Mouse (Mus musculus): ENCODE measurements at regions not wholly inside any gene's neighbourhood (a gene's known extent, or its start where the extent isn't known, plus 50 kb on each side); places are given as distances from the start of the nearest gene placed in this dataset.

DNA sequence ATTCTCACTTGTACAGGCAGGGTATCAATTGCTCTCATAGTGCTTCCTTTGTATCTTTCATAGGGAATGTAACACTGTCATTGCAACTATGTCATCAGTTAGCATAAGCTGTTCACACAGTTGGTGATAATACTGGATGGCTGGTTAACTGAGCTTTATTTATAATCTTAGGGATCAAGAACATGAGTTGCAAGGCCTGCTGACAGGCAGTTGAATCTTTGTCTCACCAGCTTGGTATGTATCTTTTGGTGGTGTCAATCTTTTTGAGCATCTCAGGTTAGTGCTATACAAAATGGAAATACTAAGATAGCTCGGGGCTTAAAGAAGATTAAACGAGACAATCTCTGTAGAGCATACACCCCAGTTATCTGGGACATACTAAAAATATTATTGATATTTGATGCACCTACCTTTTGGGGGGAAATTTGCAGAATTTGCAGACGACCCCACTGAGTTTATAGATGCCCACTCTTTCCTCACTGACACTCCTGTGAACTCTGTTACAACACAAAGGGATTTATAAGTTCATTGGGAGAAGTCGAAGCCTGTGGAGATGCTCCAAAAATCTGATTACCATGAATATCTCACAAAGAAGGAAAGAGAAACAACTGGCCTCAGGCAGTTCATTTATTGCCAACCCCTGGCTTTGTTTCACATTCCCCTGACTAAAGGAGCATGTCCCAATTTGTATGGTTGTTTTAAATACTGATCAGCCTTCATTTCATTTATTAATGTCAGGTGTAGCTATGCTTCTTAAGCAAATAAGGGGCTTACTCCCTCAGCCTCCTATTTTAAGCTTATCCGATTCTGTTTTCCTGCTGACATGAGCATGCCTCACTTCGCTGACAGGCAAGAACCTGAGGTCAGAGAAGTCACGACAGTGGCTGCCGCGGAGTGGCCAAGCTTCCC, 193.5 kb downstream of the Fndc1 start:
- DNase-seq = no peak
- intact Hi-C loops (cut with DNase I) = no loop called here

DNA sequence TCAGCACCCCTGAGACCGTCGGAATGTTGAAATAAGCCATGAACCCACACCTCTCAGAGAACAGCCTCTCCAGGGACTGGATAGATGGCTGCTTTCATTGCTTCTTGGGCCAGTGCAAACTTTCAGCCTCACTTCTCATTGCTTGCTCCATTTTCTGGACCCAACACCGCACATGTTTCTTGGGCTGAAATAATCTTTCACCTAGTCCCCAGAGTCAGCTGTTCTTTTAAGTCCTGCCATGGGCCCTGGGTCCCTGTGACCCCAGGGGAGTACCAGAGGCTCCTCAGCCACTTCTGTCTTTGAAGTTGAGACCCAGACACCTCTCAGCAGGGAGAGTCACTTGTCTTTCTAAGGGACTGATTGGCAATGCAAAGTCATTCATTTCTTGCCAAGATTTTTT, 201.4 kb downstream of the Fndc1 start:
- intact Hi-C loops (cut with DNase I) = no loop called here
- no peak for DNase-seq

DNA sequence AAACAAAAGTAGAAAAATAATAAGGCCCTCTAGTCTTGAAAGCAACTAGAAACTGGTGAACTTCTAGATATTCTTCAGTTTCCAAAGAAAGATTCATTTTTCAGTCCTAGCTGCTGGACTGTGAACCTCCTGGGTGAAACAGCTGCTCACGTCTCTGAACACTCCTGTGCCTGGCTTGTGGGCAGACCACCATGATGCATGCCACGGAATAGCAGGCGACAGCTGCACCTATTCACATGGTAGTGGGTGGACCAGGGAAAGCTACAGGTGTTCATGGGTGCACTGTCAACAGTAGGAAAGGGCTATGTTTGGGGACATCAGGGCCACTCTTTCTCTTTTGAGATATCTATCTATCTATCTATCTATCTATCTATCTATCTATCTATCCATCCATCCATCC, 203.7 kb downstream of the Fndc1 start:
- no peak for DNase-seq
- intact Hi-C loops (cut with DNase I) = no loop called here

- DNase-seq = no peak
- intact Hi-C loops (cut with DNase I) = no loop called here
Measured at GRCm38 (mm10) chr17:7621262-7621661, 205.8 kb downstream of the Fndc1 start.

DNA sequence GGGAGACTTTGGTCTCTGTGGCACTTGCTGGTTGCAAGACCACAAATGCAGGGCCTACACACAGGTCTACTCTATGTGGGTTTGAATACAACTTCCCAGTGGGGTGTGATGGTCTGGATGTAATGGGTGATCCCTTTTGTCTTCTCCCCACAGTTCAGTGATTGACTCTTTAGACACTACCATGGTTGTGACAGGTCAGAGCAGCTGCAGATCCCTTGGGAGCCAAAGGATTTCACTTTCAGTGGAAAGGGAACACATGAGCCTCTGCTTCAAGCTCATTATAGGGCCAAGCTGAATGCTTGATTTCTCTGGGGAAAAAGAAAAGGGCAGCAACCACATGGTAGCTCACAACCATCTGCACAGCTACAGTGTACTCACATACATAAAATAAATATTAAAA, 206.9 kb downstream of the Fndc1 start:
- intact Hi-C loops (cut with DNase I) = no loop called here
- DNase-seq = no peak

- intact Hi-C loops (cut with DNase I) = no loop called here
- no peak for DNase-seq
Measured at GRCm38 (mm10) chr17:7619641-7620040, 207.5 kb downstream of the Fndc1 start.

DNA sequence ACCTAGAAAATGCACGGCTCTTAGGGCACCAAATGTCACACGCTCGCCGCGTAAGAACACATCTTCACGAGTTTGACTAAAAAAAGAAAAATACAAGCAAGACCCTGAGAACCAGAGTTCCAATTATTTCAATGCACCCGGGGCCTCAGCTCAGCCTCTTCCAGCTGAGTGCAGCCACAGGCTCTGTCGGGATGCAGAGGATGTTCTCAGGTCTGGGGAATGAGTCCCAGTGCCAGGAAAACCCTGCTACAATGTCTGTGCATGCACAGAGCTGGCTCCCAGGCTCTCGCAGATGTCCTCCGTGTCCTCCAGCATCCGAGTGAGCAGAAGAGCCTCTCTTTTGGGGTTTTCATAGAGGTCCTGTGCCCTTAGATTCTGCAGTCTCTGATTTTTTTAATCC, 219.1 kb downstream of the Fndc1 start:
- intact Hi-C loops (cut with DNase I) = no loop called here
- DNase-seq = no peak

GRCm38 (mm10) chr17:7607431-7607830, 219.7 kb downstream of the Fndc1 start:
- intact Hi-C loops (cut with DNase I) = no loop called here
- no peak for DNase-seq

DNA sequence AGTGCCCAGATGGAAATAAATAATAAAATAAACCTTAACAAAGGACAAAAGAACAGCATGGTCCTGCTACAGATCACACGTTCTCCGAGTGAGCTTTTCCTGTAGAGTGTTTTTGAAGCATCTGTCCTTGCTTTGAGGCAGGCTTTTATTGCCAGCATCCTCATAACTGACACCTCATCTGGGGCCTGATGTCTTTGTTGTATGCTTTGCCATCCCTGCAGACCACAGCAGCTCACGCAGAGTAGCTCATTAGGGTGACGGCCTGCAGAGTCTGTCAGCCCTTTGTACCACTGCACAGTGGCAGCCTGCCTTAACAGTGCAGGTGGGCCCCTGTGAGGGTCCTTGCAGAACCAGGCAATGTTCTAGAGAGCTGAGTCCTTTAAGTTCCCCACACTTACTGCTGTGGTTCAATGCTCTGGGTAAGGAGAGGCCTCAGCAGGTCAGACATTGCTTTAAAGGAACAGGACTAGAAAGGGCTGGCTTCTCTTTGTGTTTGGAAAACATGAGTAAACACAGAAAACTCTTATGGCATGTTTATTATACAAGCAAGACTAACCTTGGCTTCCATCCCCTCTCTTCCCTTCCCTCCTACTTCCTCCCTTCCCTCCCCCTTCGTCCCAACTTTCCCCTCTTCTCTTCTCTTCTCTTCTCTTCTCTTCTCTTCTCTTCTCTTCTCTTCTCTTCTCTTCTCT, 219.7 kb upstream of the Unc93a2 start:
- intact Hi-C loops (cut with DNase I) = loop anchor here (5.0 kb wide), 1 partner anchor 217 kb away; no protein-coding TSS in a partner anchor
- no peak for DNase-seq

DNA sequence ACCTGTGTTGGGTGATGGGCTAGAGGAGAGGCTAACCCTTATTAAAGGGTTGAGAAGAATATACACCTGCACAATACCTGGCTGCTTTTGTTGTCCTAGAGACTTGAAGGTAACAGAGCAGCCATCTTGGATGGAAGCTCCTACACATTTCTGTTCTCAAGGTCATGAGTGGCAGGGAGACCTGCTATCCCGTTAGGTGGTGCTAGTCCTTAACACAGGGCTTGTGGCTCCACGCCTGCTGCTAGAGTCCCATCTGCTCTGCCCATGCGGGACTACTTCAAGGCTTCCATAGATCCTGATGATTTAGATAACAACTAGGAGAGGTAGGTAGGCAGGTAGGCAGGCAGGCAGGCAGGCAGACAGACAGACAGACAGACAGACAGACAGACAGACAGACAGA, 218.8 kb upstream of the Unc93a2 start:
- DNase-seq = no peak
- intact Hi-C loops (cut with DNase I) = loop anchor here (5.0 kb wide), 1 partner anchor 218 kb away; no protein-coding TSS in a partner anchor

- intact Hi-C loops (cut with DNase I) = loop anchor here (5.0 kb wide), 1 partner anchor 222 kb away; no protein-coding TSS in a partner anchor
- peak; percentile 43 for DNase-seq
Measured at GRCm38 (mm10) chr17:7600555-7600954, 215.3 kb upstream of the Unc93a2 start.

GRCm38 (mm10) chr17:7597481-7597880, 212.2 kb upstream of the Unc93a2 start:
- no peak for DNase-seq
- intact Hi-C loops (cut with DNase I) = no loop called here

GRCm38 (mm10) chr17:7594801-7595200, 209.5 kb upstream of the Unc93a2 start:
- DNase-seq = no peak
- intact Hi-C loops (cut with DNase I) = no loop called here

- intact Hi-C loops (cut with DNase I) = no loop called here
- DNase-seq = no peak
Measured at GRCm38 (mm10) chr17:7592491-7592890, 207.2 kb upstream of the Unc93a2 start.

- DNase-seq = no peak
- intact Hi-C loops (cut with DNase I) = no loop called here
Measured at GRCm38 (mm10) chr17:7582866-7583398, 197.7 kb upstream of the Unc93a2 start.

DNA sequence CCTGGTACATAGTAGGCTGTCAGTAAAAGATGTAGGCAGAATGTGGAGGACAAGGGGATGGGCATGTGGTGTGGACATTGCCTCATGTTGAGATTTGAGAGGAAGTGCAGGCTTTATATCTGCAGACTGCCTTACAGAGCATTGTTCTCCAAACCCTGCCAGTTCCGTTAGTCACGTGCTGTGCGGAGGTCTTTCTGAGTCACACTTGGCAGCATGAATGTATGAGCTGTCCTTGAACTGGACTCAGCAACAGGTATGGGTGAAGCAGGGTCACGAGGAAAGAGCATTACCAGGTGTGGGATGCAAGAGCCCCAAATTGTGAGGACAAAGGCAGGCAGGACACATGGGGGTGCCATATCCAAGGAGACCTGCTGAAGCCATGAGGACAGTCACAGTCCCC, 193.8 kb upstream of the Unc93a2 start:
- DNase-seq = no peak
- intact Hi-C loops (cut with DNase I) = no loop called here

DNA sequence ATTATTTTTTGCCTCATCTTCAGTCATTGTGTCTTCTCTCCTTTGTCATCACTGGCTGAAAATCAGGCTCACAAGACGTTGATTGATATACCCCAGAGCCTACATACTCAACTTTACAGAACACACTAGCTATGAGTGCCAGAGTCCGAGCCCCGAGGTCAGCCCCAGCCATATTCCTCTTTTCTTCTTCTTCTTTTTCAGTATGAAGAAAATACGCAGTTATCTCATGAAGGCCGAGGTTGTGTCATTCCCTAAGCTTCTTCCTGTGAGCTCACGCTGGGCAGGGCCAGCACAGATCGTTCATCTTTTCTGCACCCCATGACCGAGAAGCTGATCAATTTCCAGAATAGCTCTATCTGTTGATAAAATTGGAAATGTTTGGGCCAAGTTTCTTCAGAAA, 192.7 kb upstream of the Unc93a2 start:
- no peak for DNase-seq
- intact Hi-C loops (cut with DNase I) = no loop called here

DNA sequence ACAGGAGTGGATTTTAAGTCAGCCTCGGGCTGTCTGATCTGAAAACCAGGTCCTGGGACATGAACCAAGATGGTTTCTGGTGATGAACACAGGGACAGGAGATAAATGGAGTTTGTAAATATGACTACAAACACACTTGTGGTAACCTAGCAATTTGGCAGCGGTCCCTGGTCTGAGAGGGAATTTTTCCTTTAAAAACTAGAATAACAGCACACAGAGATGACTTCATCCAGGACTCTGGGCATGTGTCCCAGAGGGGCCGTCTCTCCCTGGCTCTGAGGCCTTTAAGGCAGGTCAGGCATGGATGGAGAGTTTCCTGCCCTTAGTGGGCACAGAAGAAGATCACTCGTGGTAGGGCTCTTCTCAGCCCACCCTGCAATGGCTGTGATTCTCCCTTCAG, 192.0 kb upstream of the Unc93a2 start:
- peak; percentile 69 for DNase-seq
- intact Hi-C loops (cut with DNase I) = no loop called here

DNA sequence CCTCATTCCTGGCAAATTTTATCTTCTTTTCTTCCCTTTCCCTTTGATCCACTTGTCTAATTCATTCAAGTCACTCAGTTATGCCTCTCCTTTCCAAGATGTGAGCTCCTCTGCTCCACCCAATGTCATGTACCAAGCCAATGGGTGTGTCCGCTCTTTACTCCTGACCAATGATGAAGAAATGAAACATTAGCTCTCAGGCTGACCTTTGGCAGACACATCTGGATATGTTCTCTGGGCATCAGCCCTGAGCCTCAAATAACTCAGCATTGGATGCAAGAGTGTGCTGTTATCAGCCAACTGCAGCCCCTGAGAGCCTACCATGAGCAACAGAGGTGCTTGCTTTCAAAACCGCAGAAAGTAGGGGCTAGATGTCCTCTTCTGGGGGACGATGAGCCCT, 186.2 kb upstream of the Unc93a2 start:
- DNase-seq = no peak
- intact Hi-C loops (cut with DNase I) = no loop called here

DNA sequence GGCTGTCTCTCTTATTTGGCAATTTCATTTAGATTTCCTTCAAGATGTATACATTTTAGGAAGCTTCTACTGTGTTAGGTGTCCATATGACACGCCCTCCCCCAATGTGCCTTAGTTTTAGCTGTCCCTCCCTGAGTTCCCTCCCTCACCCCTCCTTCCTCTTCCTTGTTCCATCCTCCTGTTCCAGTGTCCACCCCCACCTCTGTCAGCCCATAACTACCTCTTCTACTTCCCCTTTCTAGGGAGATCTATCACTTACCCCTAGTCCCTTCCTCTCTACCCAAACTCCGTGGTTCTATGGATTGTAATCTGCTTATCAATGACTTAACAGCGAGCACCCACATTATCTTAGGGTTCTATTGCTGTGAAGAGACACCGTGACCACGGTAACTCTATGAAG, 183.2 kb upstream of the Unc93a2 start:
- intact Hi-C loops (cut with DNase I) = no loop called here
- DNase-seq = no peak

- intact Hi-C loops (cut with DNase I) = no loop called here
- no peak for DNase-seq
Measured at GRCm38 (mm10) chr17:7565771-7566170, 180.5 kb upstream of the Unc93a2 start.

- DNase-seq = no peak
- intact Hi-C loops (cut with DNase I) = no loop called here
Measured at GRCm38 (mm10) chr17:7562940-7563339, 177.7 kb upstream of the Unc93a2 start.
